Mouse (Mus musculus): ENCODE data around the gene Il21r. TPM values are rescaled to one million over a fixed set of nuclear protein-coding genes. Genes with fewer than 3 reads are reported as not detected.
A peak's percentile ranks its signal among the peaks of the same experiment; 100 is the strongest.

Gene Il21r
- polyA plus RNA-seq, 1 experiment from 2014 or later: 0.57 TPM

GRCm38 (mm10) chr7:125577486-125578088 is 25.6 kb upstream of the Il21r start:
- ATAC-seq (ENCODE audit: low FRiP score): no peak
- no peak overlapping the region for H3K4me2 ChIP-seq (replicated peaks)
- 80% methylated on average over 11 of the region's 11 CpGs for WGBS
- no peak overlapping the region for H3K9ac ChIP-seq
- no peaks in the 10 kb centered on the region for H3K36me3 ChIP-seq
- H3K4me1 ChIP-seq: no peaks in the 10 kb centered on the region
- H3K27me3 ChIP-seq: 0 out of 2 replicates have a peak, but pooled peaks cover 5% of the 10 kb centered on the region
- H3K9me3 ChIP-seq (replicated peaks): no peaks in the 10 kb centered on the region
- no peak overlapping the region for H3K4me3 ChIP-seq
- H3K27ac ChIP-seq: no peak overlapping the region

DNA sequence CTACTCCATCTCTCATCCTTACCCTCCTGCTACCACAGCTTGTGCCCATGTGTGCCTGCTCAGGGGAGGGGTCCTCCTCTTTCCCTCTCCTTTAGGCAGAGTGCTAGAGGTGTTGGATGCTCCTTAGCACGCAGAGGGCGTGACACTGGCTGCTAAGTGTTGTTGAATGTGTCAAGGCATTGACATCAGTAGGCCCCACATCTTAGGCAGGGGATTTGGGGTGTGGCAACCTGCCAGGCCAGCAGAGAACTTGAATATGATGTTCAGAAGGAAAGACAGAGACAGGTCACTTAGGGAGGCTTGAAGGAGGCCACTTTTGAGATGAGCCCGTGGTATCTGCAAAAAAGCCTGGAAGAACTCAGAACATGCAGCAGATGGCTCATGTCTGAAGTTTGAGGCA is 25.1 kb upstream of the Il21r start:
- ATAC-seq (ENCODE audit: low FRiP score): no peak
- Histone ChIP-seq H3K9ac (no peak overlapping the region), H3K27ac (no peak overlapping the region), H3K4me3 (no peak overlapping the region), H3K27me3 (0 out of 2 replicates have a peak, but pooled peaks cover 5% of the 10 kb centered on the region), H3K9me3 (replicated peaks) (no peaks in the 10 kb centered on the region), H3K36me3 (no peaks in the 10 kb centered on the region), H3K4me1 (no peaks in the 10 kb centered on the region), H3K4me2 (replicated peaks) (no peak overlapping the region)
- WGBS: 88% methylated on average over 3 of the region's 3 CpGs

DNA sequence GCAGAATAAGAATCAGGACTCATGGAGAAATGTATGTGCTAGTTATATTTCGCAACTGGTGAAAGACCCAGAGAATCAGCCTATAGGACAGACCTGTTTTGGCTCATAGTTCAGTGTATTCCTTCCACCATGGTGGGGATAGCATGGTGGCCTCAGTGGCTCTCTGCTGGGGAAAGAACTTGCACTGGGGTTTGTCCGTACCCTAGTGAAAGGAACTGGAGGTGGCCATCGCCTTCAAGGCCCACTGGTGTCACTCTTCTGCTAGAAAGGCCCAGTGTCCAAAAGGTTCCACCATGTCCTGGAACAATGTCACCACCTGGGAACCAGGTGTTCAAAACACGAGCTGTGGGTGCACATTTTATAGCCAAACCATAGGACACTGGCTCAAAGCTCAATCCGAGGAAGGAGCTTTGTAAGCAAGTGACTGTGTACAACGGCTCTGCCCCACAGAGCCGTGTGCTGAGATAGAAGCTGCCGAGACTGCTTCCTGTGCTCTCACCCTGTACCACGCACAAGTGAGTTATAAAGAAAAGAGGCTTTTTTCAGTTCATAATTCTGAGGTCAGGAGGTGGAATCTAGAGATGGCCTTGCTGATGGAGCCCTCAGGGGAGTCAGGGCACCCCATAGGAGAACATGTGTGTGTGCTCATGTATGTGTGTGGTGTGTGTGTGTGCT is 23.5 kb upstream of the Il21r start:
- Histone ChIP-seq H3K4me1 (no peaks in the 10 kb centered on the region), H3K4me2 (replicated peaks) (no peak overlapping the region), H3K27ac (no peak overlapping the region), H3K36me3 (no peaks in the 10 kb centered on the region), H3K27me3 (0 out of 2 replicates have a peak, but pooled peaks cover 5% of the 10 kb centered on the region), H3K9me3 (replicated peaks) (no peaks in the 10 kb centered on the region), H3K4me3 (no peak overlapping the region), H3K9ac (no peak overlapping the region)
- ATAC-seq (ENCODE audit: low FRiP score): no peak
- 83% methylated on average over 9 of the region's 9 CpGs for WGBS

DNA sequence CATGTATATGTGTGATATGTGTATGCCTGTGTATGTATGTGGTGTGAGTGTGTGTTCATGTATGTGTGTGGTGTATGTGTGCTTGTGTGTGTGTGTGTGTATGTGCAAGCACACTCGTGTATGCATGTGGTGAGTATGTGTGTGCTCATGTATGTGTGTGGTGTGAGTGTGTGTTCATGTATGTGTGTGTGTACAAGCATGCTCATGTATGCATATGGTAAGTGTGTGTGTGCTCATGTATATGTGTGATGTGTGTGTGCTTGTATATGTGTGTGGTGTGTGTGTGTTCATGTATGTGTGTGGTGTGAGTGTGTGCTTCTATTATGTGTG is 23.0 kb upstream of the Il21r start:
- no peak overlapping the region for H3K9ac ChIP-seq
- WGBS: 91% methylated on average over 1 of the region's 1 CpGs
- H3K9me3 ChIP-seq (replicated peaks): no peaks in the 10 kb centered on the region
- no peaks in the 10 kb centered on the region for H3K4me1 ChIP-seq
- no peak overlapping the region for H3K4me3 ChIP-seq
- H3K27me3 ChIP-seq: 0 out of 2 replicates have a peak, but pooled peaks cover 5% of the 10 kb centered on the region
- no peak overlapping the region for H3K4me2 ChIP-seq (replicated peaks)
- H3K27ac ChIP-seq: no peak overlapping the region
- no peak for ATAC-seq (ENCODE audit: low FRiP score)
- no peaks in the 10 kb centered on the region for H3K36me3 ChIP-seq

DNA sequence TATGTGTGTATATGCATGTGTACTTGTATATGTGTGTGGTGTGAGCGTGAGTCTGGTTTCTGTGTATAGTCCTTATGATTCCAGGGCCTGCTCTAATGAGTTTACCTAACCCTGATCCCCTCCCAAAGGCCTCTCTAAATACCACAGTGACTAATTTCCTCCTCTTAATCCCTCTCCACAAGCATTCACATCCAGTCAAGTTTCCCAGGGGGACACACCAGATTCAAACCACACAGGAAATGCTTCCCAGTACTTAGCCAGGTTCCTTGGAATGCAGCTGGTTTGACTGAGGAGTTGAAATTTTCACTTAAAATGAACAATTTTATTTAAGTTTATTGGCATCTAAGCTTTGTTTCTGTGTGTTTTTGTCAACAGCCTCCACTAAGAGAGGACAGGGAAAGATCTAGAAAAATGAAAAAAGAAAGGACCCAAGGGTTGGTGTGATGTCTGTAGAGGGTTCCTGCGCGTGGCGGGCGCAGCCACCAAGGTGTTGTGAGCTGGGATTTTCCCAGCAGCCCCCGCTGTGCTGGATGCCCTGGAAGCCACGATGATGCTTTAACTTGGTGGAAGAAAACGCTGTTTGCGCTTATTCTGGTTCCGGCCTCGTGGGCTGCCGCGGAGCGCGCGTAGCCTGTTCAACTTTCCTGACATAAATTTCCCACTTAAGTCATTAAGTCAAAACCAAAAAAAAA is 22.5 kb upstream of the Il21r start:
- no peak for ATAC-seq (ENCODE audit: low FRiP score)
- H3K36me3 ChIP-seq: no peaks in the 10 kb centered on the region
- 11% methylated on average over 16 of the region's 16 CpGs for WGBS
- H3K27ac ChIP-seq: no peak overlapping the region
- H3K9ac ChIP-seq: peak overlapping the region; percentile 39; the same call in 1 of the 2 replicates
- H3K4me3 ChIP-seq: peak overlapping the region; percentile 38
- H3K4me2 ChIP-seq (replicated peaks): peak overlapping the region; percentile 84
- no peaks in the 10 kb centered on the region for H3K9me3 ChIP-seq (replicated peaks)
- H3K27me3 ChIP-seq: 0 out of 2 replicates have a peak, but pooled peaks cover 5% of the 10 kb centered on the region
- H3K4me1 ChIP-seq: no peaks in the 10 kb centered on the region

DNA sequence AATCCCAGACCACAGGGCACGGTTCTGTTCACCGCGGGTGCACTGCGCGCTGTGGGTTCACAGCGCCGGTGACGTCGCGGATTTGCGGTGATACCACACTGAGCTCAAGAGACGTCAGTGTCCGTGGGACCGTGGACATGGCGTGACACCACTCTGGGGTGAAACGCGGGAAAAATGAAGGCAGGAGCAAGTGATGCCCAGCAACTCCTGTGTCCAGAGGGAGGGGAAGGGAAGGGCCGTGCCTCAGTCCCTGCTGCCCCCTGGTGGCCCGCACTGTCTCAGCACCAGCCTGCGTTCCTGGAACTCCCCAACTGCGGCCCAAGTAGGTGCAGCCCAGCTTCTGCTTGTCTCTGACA is 21.9 kb upstream of the Il21r start:
- ATAC-seq (ENCODE audit: low FRiP score): peak; percentile 51; the same call in 1 of the 2 replicates
- H3K9me3 ChIP-seq (replicated peaks): no peaks in the 10 kb centered on the region
- H3K36me3 ChIP-seq: no peaks in the 10 kb centered on the region
- peak overlapping the region; percentile 38 for H3K4me3 ChIP-seq
- peak overlapping the region; percentile 84 for H3K4me2 ChIP-seq (replicated peaks)
- WGBS: 4% methylated on average over 21 of the region's 21 CpGs
- H3K4me1 ChIP-seq: no peaks in the 10 kb centered on the region
- no peak overlapping the region for H3K27ac ChIP-seq
- H3K27me3 ChIP-seq: 0 out of 2 replicates have a peak, but pooled peaks cover 5% of the 10 kb centered on the region
- peak overlapping the region; percentile 39; the same call in 1 of the 2 replicates for H3K9ac ChIP-seq

DNA sequence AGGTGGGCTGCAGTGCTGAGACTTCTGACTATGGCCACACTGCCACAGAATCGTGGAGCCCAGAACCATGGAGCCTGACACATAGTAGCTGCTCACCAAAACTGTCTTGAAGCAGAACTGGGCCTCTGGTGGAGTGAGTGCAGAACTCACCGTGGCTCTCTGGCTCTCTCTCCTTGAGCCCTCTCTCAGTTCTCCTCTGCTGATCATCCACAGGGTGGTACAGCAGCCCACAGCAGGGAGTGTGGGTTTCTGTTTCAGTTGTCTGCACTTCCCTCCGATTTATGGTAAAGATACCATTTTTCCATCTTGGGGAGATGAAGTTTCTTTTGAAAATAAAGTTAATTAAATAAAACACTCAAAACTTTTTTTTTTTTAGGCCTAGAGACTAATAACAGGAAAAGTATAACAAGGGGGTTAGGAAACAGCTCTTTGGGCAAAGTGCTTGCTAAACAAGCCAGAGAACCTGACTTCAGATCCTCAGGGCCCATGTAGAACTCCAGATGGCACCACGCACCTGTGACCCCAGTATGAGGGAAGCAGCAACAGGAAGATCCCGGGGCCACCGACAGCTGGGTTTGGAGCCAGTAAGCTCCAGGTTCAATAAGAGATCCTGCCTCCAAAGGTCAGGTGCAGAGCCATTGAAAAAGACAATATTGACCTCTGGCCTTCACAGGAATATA is 19.8 kb upstream of the Il21r start:
- Histone ChIP-seq H3K4me2 (replicated peaks) (no peak overlapping the region), H3K9ac (no peak overlapping the region), H3K9me3 (replicated peaks) (no peaks in the 10 kb centered on the region), H3K4me1 (no peaks in the 10 kb centered on the region), H3K27me3 (0 out of 2 replicates have a peak, but pooled peaks cover 5% of the 10 kb centered on the region), H3K27ac (no peak overlapping the region), H3K36me3 (no peaks in the 10 kb centered on the region), H3K4me3 (no peak overlapping the region)
- no peak for ATAC-seq (ENCODE audit: low FRiP score)
- 79% methylated on average over 6 of the region's 6 CpGs for WGBS

GRCm38 (mm10) chr7:125584005-125584369 is 19.2 kb upstream of the Il21r start:
- Histone ChIP-seq H3K27ac (no peak overlapping the region), H3K4me3 (no peak overlapping the region), H3K4me1 (no peaks in the 10 kb centered on the region), H3K36me3 (no peaks in the 10 kb centered on the region), H3K4me2 (replicated peaks) (no peak overlapping the region), H3K9me3 (replicated peaks) (no peaks in the 10 kb centered on the region), H3K27me3 (0 out of 2 replicates have a peak, but pooled peaks cover 5% of the 10 kb centered on the region), H3K9ac (no peak overlapping the region)
- no peak for ATAC-seq (ENCODE audit: low FRiP score)
- WGBS: 86% methylated on average over 5 of the region's 5 CpGs

DNA sequence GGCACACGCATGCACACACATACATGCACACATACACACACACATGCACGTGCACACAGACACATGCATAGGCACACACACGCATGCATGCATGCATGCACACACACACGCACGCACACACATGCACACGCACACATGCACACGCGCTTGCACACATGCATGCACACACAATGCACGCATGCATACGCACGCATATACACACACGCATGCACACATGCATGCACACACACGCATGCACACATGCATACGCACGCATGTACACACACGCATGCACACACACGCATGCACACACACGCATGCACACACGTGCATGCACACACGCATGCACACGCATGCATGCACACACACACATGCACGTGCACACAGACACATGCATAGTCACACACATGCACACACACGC is 16.9 kb upstream of the Il21r start:
- H3K9ac ChIP-seq: no peak overlapping the region
- H3K4me3 ChIP-seq: no peak overlapping the region
- H3K27me3 ChIP-seq: no peaks in the 10 kb centered on the region
- no peak overlapping the region for H3K27ac ChIP-seq
- no peak for ATAC-seq (ENCODE audit: low FRiP score)
- no peaks in the 10 kb centered on the region for H3K4me1 ChIP-seq
- no peaks in the 10 kb centered on the region for H3K36me3 ChIP-seq
- H3K4me2 ChIP-seq (replicated peaks): no peak overlapping the region
- 97% methylated on average over 23 of the region's 23 CpGs for WGBS
- H3K9me3 ChIP-seq (replicated peaks): no peaks in the 10 kb centered on the region

- Histone ChIP-seq H3K4me1 (no peaks in the 10 kb centered on the region), H3K36me3 (no peaks in the 10 kb centered on the region), H3K9ac (no peak overlapping the region), H3K4me2 (replicated peaks) (no peak overlapping the region), H3K27ac (no peak overlapping the region), H3K9me3 (replicated peaks) (no peaks in the 10 kb centered on the region), H3K4me3 (no peak overlapping the region), H3K27me3 (no peaks in the 10 kb centered on the region)
- 83% methylated on average over 4 of the region's 4 CpGs for WGBS
- no peak for ATAC-seq (ENCODE audit: low FRiP score)
These were observed 14.5 kb upstream of the Il21r start for GRCm38 (mm10) chr7:125588721-125589120.

GRCm38 (mm10) chr7:125589896-125590295 is 13.3 kb upstream of the Il21r start:
- Histone ChIP-seq H3K4me2 (replicated peaks) (no peak overlapping the region), H3K9me3 (replicated peaks) (no peaks in the 10 kb centered on the region), H3K9ac (no peak overlapping the region), H3K27me3 (no peaks in the 10 kb centered on the region), H3K4me1 (no peaks in the 10 kb centered on the region), H3K27ac (no peak overlapping the region), H3K36me3 (no peaks in the 10 kb centered on the region), H3K4me3 (no peak overlapping the region)
- no peak for ATAC-seq (ENCODE audit: low FRiP score)
- 88% methylated on average over 7 of the region's 7 CpGs for WGBS

- WGBS: 90% methylated on average over 4 of the region's 4 CpGs
- H3K27me3 ChIP-seq: no peaks in the 10 kb centered on the region
- no peak overlapping the region for H3K4me2 ChIP-seq (replicated peaks)
- no peak for ATAC-seq (ENCODE audit: low FRiP score)
- H3K9ac ChIP-seq: no peak overlapping the region
- H3K4me1 ChIP-seq: no peaks in the 10 kb centered on the region
- no peak overlapping the region for H3K27ac ChIP-seq
- no peak overlapping the region for H3K4me3 ChIP-seq
- no peaks in the 10 kb centered on the region for H3K9me3 ChIP-seq (replicated peaks)
- no peaks in the 10 kb centered on the region for H3K36me3 ChIP-seq
These were observed 9.4 kb upstream of the Il21r start for GRCm38 (mm10) chr7:125593831-125594230.
